Mouse (Mus musculus) MEL (cell line): ENCODE data around the gene Cyth3. TPM values are rescaled to one million over a fixed set of nuclear protein-coding genes. Genes with fewer than 3 reads are reported as not detected.

Source experiments
- DNase-seq: peaks from one replicate; pipeline ENCODE4 v3.0.0; 2011; ENCODE audit warnings: low read depth, low spot score
- H3K27ac ChIP-seq: 2 replicates; pipeline ENCODE4 v1.5.1; 2012; ENCODE audit warnings: low read depth, mild to moderate bottlenecking, control low read depth, low read length, moderate library complexity; ENCODE audit not compliant: control insufficient read depth
- H3K27me3 ChIP-seq, 2 experiments: fragments of 150-350 bp in 1 of 2; sonication (generic) in 1 of 2; 2 replicates each; pipeline ENCODE4 v1.6.1; 2012; ENCODE audit warnings: low read length in 2 of 2, mild to moderate bottlenecking in 2 of 2, improper control_type of control experiment in 1 of 2, moderate library complexity in 1 of 2; ENCODE audit not compliant: insufficient read depth in 2 of 2, control insufficient read depth in 1 of 2
- H3K36me3 ChIP-seq, 2 experiments: 2 replicates each; pipeline ENCODE4 v1.6.1; 2012 to 2014; ENCODE audit warnings: low read length in 2 of 2, improper control_type of control experiment in 1 of 2, inconsistent platforms in 1 of 2, mild to moderate bottlenecking in 1 of 2; ENCODE audit not compliant: insufficient read depth in 2 of 2, control insufficient read depth in 1 of 2
- H3K4me1 ChIP-seq, 2 experiments: fragments of 150-350 bp in 1 of 2; sonication (generic) in 1 of 2; 2 replicates each; pipeline ENCODE4 v1.6.1; 2012; ENCODE audit warnings: low read length in 2 of 2, improper control_type of control experiment in 1 of 2, mild to moderate bottlenecking in 1 of 2; ENCODE audit not compliant: insufficient read depth in 2 of 2, control insufficient read depth in 1 of 2
- H3K4me3 ChIP-seq, 2 experiments: fragments of 150-350 bp in 1 of 2; sonication (generic) in 1 of 2; 2 replicates each; pipeline ENCODE4 v1.5.1; 2012; ENCODE audit warnings: low read depth in 2 of 2, low read length in 2 of 2, mild to moderate bottlenecking in 2 of 2, moderate library complexity in 2 of 2, control low read depth in 1 of 2, improper control_type of control experiment in 1 of 2; ENCODE audit not compliant: control insufficient read depth in 1 of 2, insufficient read depth in 1 of 2
- H3K79me2 ChIP-seq: 2 replicates; pipeline ENCODE4 v1.6.1; 2012; ENCODE audit warnings: mild to moderate bottlenecking, low read length, moderate library complexity; ENCODE audit not compliant: control insufficient read depth, poor library complexity, insufficient read depth
- H3K9ac ChIP-seq: 2 replicates; pipeline ENCODE4 v1.6.1; 2012; ENCODE audit warnings: low read depth, mild to moderate bottlenecking, control low read depth, low read length, moderate library complexity; ENCODE audit not compliant: control insufficient read depth, poor library complexity, severe bottlenecking
- H3K9me3 ChIP-seq: fragments of 150-350 bp; sonication (generic); replicated peaks from 2 replicates; pipeline ENCODE4 v1.6.1; 2012; ENCODE audit warnings: mild to moderate bottlenecking, low read length, improper control_type of control experiment, moderate library complexity; ENCODE audit not compliant: insufficient read depth
- BHLHE40 ChIP-seq: IDR thresholded peaks from 2 replicates; pipeline ENCODE4 v1.6.1; 2012; ENCODE audit warnings: low read depth, mild to moderate bottlenecking, inconsistent platforms, low read length, improper control_type of control experiment, borderline replicate concordance
- CHD1 ChIP-seq: IDR thresholded peaks from 2 replicates; pipeline ENCODE4 v1.6.1; 2012; ENCODE audit warnings: low read depth, mild to moderate bottlenecking, inconsistent platforms, low read length, improper control_type of control experiment
- CHD2 ChIP-seq: IDR thresholded peaks from 2 replicates; pipeline ENCODE4 v1.6.1; 2011; ENCODE audit warnings: low read length, improper control_type of control experiment
- CTCF ChIP-seq, 3 experiments: IDR thresholded peaks in 2 of 3; conservative IDR thresholded peaks in 1 of 3; 2 replicates each; pipeline ENCODE4 v1.5.1; 2011 to 2012; ENCODE audit warnings: low read length in 3 of 3, low read depth in 2 of 3, mild to moderate bottlenecking in 2 of 3, improper control_type of control experiment in 1 of 3, inconsistent platforms in 1 of 3, mixed read lengths in 1 of 3, moderate library complexity in 1 of 3; ENCODE audit not compliant: control insufficient read depth in 1 of 3, insufficient read depth in 1 of 3, poor library complexity in 1 of 3, severe bottlenecking in 1 of 3
- E2F4 ChIP-seq: IDR thresholded peaks from 2 replicates; pipeline ENCODE4 v1.6.1; 2011; ENCODE audit warnings: low read depth, low read length, improper control_type of control experiment, borderline replicate concordance
- EP300 ChIP-seq, 2 experiments: IDR thresholded peaks; 2 replicates each; pipeline ENCODE4 v1.6.1; 2011; ENCODE audit warnings: improper control_type of control experiment in 2 of 2, low read length in 2 of 2, low read depth in 1 of 2, mild to moderate bottlenecking in 1 of 2
- GATA1 ChIP-seq: IDR thresholded peaks from 2 replicates; pipeline ENCODE4 v1.6.1; 2011; ENCODE audit warnings: low read depth, low read length, improper control_type of control experiment
- HCFC1 ChIP-seq: IDR thresholded peaks from 2 replicates; pipeline ENCODE4 v1.6.1; 2012; ENCODE audit warnings: low read depth, mild to moderate bottlenecking, inconsistent platforms, low read length, improper control_type of control experiment, moderate library complexity
- KAT2A ChIP-seq: conservative IDR thresholded peaks from 2 replicates; pipeline ENCODE4 v1.6.1; 2012; ENCODE audit warnings: low read depth, low read length, improper control_type of control experiment, inconsistent platforms
- MAX ChIP-seq: IDR thresholded peaks from 2 replicates; pipeline ENCODE4 v1.6.1; 2011; ENCODE audit warnings: low read length, improper control_type of control experiment
- MEF2A ChIP-seq: IDR thresholded peaks from 2 replicates; pipeline ENCODE4 v1.6.1; 2014; ENCODE audit warnings: low read depth, mild to moderate bottlenecking, inconsistent platforms, low read length, improper control_type of control experiment; ENCODE audit not compliant: poor library complexity, insufficient replicate concordance, severe bottlenecking; ENCODE audit errors: extremely low read depth
- MXI1 ChIP-seq: IDR thresholded peaks from 2 replicates; pipeline ENCODE4 v1.6.1; 2011; ENCODE audit warnings: mild to moderate bottlenecking, low read depth, low read length, improper control_type of control experiment
- MYC ChIP-seq: IDR thresholded peaks from 2 replicates; pipeline ENCODE4 v1.6.1; 2011; ENCODE audit warnings: low read depth, mild to moderate bottlenecking, low read length, improper control_type of control experiment, moderate library complexity
- RAD21 ChIP-seq: IDR thresholded peaks from 2 replicates; pipeline ENCODE4 v1.6.1; 2011; ENCODE audit warnings: mild to moderate bottlenecking, low read depth, low read length, improper control_type of control experiment
- RCOR1 ChIP-seq: IDR thresholded peaks from 2 replicates; pipeline ENCODE4 v1.6.1; 2012; ENCODE audit warnings: low read depth, mild to moderate bottlenecking, inconsistent platforms, low read length, improper control_type of control experiment
- SMC3 ChIP-seq: IDR thresholded peaks from 2 replicates; pipeline ENCODE4 v1.6.1; 2011; ENCODE audit warnings: low read depth, low read length, improper control_type of control experiment
- TBP ChIP-seq: IDR thresholded peaks from 2 replicates; pipeline ENCODE4 v1.8.0; 2011; ENCODE audit warnings: low read depth, low read length, improper control_type of control experiment
- UBTF ChIP-seq: IDR thresholded peaks from 2 replicates; pipeline ENCODE4 v1.6.1; 2012; ENCODE audit warnings: low read depth, mild to moderate bottlenecking, inconsistent platforms, low read length, improper control_type of control experiment, moderate library complexity, borderline replicate concordance; ENCODE audit not compliant: insufficient read depth
- USF1 ChIP-seq: IDR thresholded peaks from 2 replicates; pipeline ENCODE4 v1.6.1; 2014; ENCODE audit warnings: low read depth, mild to moderate bottlenecking, inconsistent platforms, low read length, improper control_type of control experiment, moderate library complexity
- ZC3H11A ChIP-seq: IDR thresholded peaks from 2 replicates; pipeline ENCODE4 v1.6.1; 2012; ENCODE audit warnings: low read depth, mild to moderate bottlenecking, inconsistent platforms, low read length, improper control_type of control experiment
- ZMIZ1 ChIP-seq: IDR thresholded peaks from 2 replicates; pipeline ENCODE4 v1.6.1; 2012; ENCODE audit warnings: low read depth, mild to moderate bottlenecking, inconsistent platforms, low read length, improper control_type of control experiment, moderate library complexity
- ZNF384 ChIP-seq: IDR thresholded peaks from 2 replicates; pipeline ENCODE4 v1.6.1; 2012; ENCODE audit warnings: low read depth, mild to moderate bottlenecking, inconsistent platforms, low read length, improper control_type of control experiment
- polyA plus RNA-seq, 2 experiments: library from polyadenylated mRNA; stranded (reverse) in 1 of 2; unstranded in 1 of 2; fragments of >175 nt in 1 of 2; fragments of >200 nt in 1 of 2; gene quantifications; 2 replicates each; pipeline versions ENCODE4 v1.2.1 to v1.2.4; 2012; ENCODE audit warnings: low replicate concordance in 2 of 2, low read depth in 1 of 2; ENCODE audit not compliant: insufficient read length in 2 of 2, insufficient read depth in 1 of 2, missing spikeins in 1 of 2
- total RNA-seq: library from RNA; depleted of rRNA; stranded (reverse); fragments of 300-350 nt; gene quantifications from 2 replicates; pipeline ENCODE4 v1.2.3, GENCODE M21; 2012

Cyth3 gene
- total and polyA plus RNA-seq, 3 experiments, result 41.1 to 44.9 TPM; not detected in 1

- Histone ChIP-seq H3K27me3 (no peaks in the 10 kb centered on the region), H3K27ac (no peak overlapping the region), H3K79me2 (no peaks in the 10 kb centered on the region), H3K4me1 (no peaks in the 10 kb centered on the region), H3K36me3 (no peaks in the 10 kb centered on the region), H3K9me3 (no peaks in the 10 kb centered on the region), H3K4me3 (no peak overlapping the region), H3K9ac (no peak overlapping the region)
- no peak for TF ChIP-seq ZC3H11A
- no peak for TF ChIP-seq HCFC1
- TF ChIP-seq MYC, result no peak
- no peak for TF ChIP-seq E2F4
- no peak for TF ChIP-seq ZMIZ1
- TF ChIP-seq GATA1, result no peak
- TF ChIP-seq UBTF, result no peak
- DNase-seq, result no peak
These were observed 49.2 kb upstream of the Cyth3 start for GRCm38 (mm10) chr5:143573067-143573466.

- no peaks in the 10 kb centered on the region for H3K9me3 ChIP-seq
- no peaks in the 10 kb centered on the region for H3K79me2 ChIP-seq
- H3K27ac ChIP-seq, result no peak overlapping the region
- no peak for DNase-seq
- H3K9ac ChIP-seq, result no peak overlapping the region
- peaks cover 0 to 10% of the 10 kb centered on the region in 2 experiments; a peak in 3 of 4 replicates for H3K4me1 ChIP-seq
- no peaks in the 10 kb centered on the region for H3K27me3 ChIP-seq
- TF ChIP-seq EP300 (IDR thresholded peaks at IDR 0.05; ENCODE audit: low read depth in 1 of 2, low read length in 2 of 2), result no peak
- no peak for TF ChIP-seq KAT2A
- no peak for TF ChIP-seq MYC
- TF ChIP-seq MAX, result no peak
- TF ChIP-seq CHD1, result no peak
- no peaks in the 10 kb centered on the region for H3K36me3 ChIP-seq
- no peak overlapping the region for H3K4me3 ChIP-seq
These were observed 47.7 kb upstream of the Cyth3 start for GRCm38 (mm10) chr5:143574261-143575178.

GRCm38 (mm10) chr5:143579537-143580203, 42.6 kb upstream of the Cyth3 start:
- H3K27me3 ChIP-seq, result no peaks in the 10 kb centered on the region
- H3K4me3 ChIP-seq, result peak overlapping the region in 1 of 2 experiments; percentile 8; a peak in 2 of 4 replicates
- no peak overlapping the region for H3K9ac ChIP-seq
- H3K9me3 ChIP-seq, result no peaks in the 10 kb centered on the region
- no peaks in the 10 kb centered on the region for H3K36me3 ChIP-seq
- peaks cover 0 to 19% of the 10 kb centered on the region in 2 experiments; a peak in 3 of 4 replicates for H3K4me1 ChIP-seq
- H3K27ac ChIP-seq, result peak overlapping the region; percentile 25; the same call in 1 of the 2 replicates
- no peaks in the 10 kb centered on the region for H3K79me2 ChIP-seq
- peak; percentile 95 for DNase-seq
- TF ChIP-seq RCOR1, result peak; percentile 66; the same call in 1 of the 2 replicates
- TF ChIP-seq ZNF384, result no peak
- peak in 1 of 3 experiments; percentile 23; a peak in 2 of 6 replicates for TF ChIP-seq CTCF (IDR thresholded peaks at IDR 0.05 in 2 of 3, conservative IDR thresholded peaks at IDR 0.05 in 1 of 3; ENCODE audit: control insufficient read depth in 1 of 3, insufficient read depth in 1 of 3, low read depth in 2 of 3, low read length in 3 of 3, poor library complexity in 1 of 3, severe bottlenecking in 1 of 3)
- TF ChIP-seq GATA1, result peak; percentile 61; the same call in 1 of the 2 replicates
- peak; percentile 34 for TF ChIP-seq SMC3
- TF ChIP-seq MAX, result peak; percentile 69
- TF ChIP-seq TBP, result peak; percentile 61
- peak; percentile 57 for TF ChIP-seq MXI1
- TF ChIP-seq RAD21, result peak; percentile 6; the same call in 1 of the 2 replicates
- no peak for TF ChIP-seq MEF2A
- no peak for TF ChIP-seq CHD2
- peak; percentile 85 for TF ChIP-seq BHLHE40
- no peak for TF ChIP-seq USF1
